Mouse (Mus musculus) forebrain, embryonic 11.5 days (tissue): ENCODE measurements around the gene Cd180. TPM values are rescaled to one million over a fixed set of nuclear protein-coding genes. Genes with fewer than 3 reads are reported as not detected.
"Not testable (repeated sequence)": the region's sequence is repeated elsewhere in the genome, so short reads cannot be mapped to it uniquely, and the experiment has no call there.

Experiments
- ATAC-seq: fragments of 200-750 bp; cut with Nextera tagmentation; replicated peaks from 2 replicates; pipeline ENCODE4 v1.8.0; 2017; ENCODE audit warnings: moderate TSS enrichment; ENCODE audit not compliant: low FRiP score
- DNase-seq: peaks from one replicate; pipeline ENCODE4 v3.0.0-alpha.2; 2017; ENCODE audit warnings: low spot score
- H3K27ac ChIP-seq: fragments of 300-500 bp; sonication (generic); 2 replicates; pipeline ENCODE4 v1.5.1; 2014; ENCODE audit warnings: low read depth, low read length
- H3K27me3 ChIP-seq: fragments of 300-500 bp; sonication (generic); 2 replicates; pipeline ENCODE4 v1.6.1; 2014; ENCODE audit warnings: mild to moderate bottlenecking, low read length, mixed read lengths; ENCODE audit not compliant: control insufficient read depth, insufficient read depth
- H3K36me3 ChIP-seq: fragments of 300-500 bp; sonication (generic); 2 replicates; pipeline ENCODE4 v1.6.1; 2014; ENCODE audit warnings: mild to moderate bottlenecking, low read length, moderate library complexity, mixed read lengths; ENCODE audit not compliant: control insufficient read depth, insufficient read depth
- H3K4me1 ChIP-seq: fragments of 300-500 bp; sonication (generic); replicated peaks from 2 replicates; pipeline ENCODE4 v1.6.1; 2014; ENCODE audit warnings: low read length, mixed read lengths; ENCODE audit not compliant: control insufficient read depth, insufficient read depth
- H3K4me2 ChIP-seq: fragments of 300-500 bp; sonication (generic); 2 replicates; pipeline ENCODE4 v1.6.1; 2014; ENCODE audit warnings: low read depth, mild to moderate bottlenecking, low read length, moderate library complexity, mixed read lengths; ENCODE audit not compliant: severe bottlenecking
- H3K4me3 ChIP-seq: fragments of 300-500 bp; sonication (generic); 2 replicates; pipeline ENCODE4 v1.5.1; 2014; ENCODE audit warnings: low read depth, low read length
- H3K9ac ChIP-seq: fragments of 300-500 bp; sonication (generic); 2 replicates; pipeline ENCODE4 v1.6.1; 2014; ENCODE audit warnings: low read length
- H3K9me3 ChIP-seq: fragments of 300-500 bp; sonication (generic); 2 replicates; pipeline ENCODE4 v1.6.1; 2016; ENCODE audit warnings: low read length, mixed read lengths; ENCODE audit not compliant: control insufficient read depth
- WGBS: fragments of 180-500 bp; shearing (Covaris S2); extraction: QIAGEN DNeasy Blood & Tissue Kit; methylation state at CpG from one replicate; pipeline ENCODE4 v1.1.7; 2014; 5-methylcytosine and 5-hydroxymethylcytosine counted together
- polyA plus RNA-seq: library from polyadenylated mRNA; unstranded; fragments of >200 nt; fragmentation: Nextera tagmentation; extraction: Ambion mirVana; gene quantifications from 2 replicates; pipeline ENCODE4 v1.2.1, GENCODE M21; 2014

The Cd180 gene
- polyA plus RNA-seq, 1 experiment from 2014 or later, result 0.41 TPM

- no peak overlapping the region for H3K9ac ChIP-seq
- no peak overlapping the region for H3K4me3 ChIP-seq
- no peaks in the 10 kb centered on the region for H3K36me3 ChIP-seq
- no peak for DNase-seq
- no peaks in the 10 kb centered on the region for H3K9me3 ChIP-seq
- no peak overlapping the region for H3K27ac ChIP-seq
- ATAC-seq, result no peak
- 92% methylated on average over 3 of the region's 3 CpGs for WGBS
- no peak overlapping the region for H3K4me2 ChIP-seq
- no peaks in the 10 kb centered on the region for H3K27me3 ChIP-seq
- H3K4me1 ChIP-seq, result peaks cover 5% of the 10 kb centered on the region; the same call in 1 of the 2 replicates
Observed at GRCm38 (mm10) chr13:102700744-102701143, 7.4 kb downstream of the Cd180 start.

- H3K27ac ChIP-seq, result no peak overlapping the region
- H3K9ac ChIP-seq, result no peak overlapping the region
- H3K4me1 ChIP-seq, result no peaks in the 10 kb centered on the region
- no peak for DNase-seq
- H3K36me3 ChIP-seq, result no peaks in the 10 kb centered on the region
- 65% methylated on average over 1 of the region's 1 CpGs for WGBS
- H3K9me3 ChIP-seq, result no peaks in the 10 kb centered on the region
- no peak for ATAC-seq
- no peak overlapping the region for H3K4me2 ChIP-seq
- H3K27me3 ChIP-seq, result no peaks in the 10 kb centered on the region
- no peak overlapping the region for H3K4me3 ChIP-seq
Observed at GRCm38 (mm10) chr13:102716973-102717372, 23.6 kb downstream of the Cd180 start.

GRCm38 (mm10) chr13:102725416-102725815 is 32.1 kb downstream of the Cd180 start:
- ATAC-seq (no peak), DNase-seq (no peak)
- H3K4me3 ChIP-seq, result no peak overlapping the region
- no peaks in the 10 kb centered on the region for H3K27me3 ChIP-seq
- H3K9ac ChIP-seq, result no peak overlapping the region
- no peak overlapping the region for H3K27ac ChIP-seq
- H3K4me2 ChIP-seq, result no peak overlapping the region
- no peaks in the 10 kb centered on the region for H3K36me3 ChIP-seq
- H3K9me3 ChIP-seq, result no peaks in the 10 kb centered on the region
- H3K4me1 ChIP-seq, result no peaks in the 10 kb centered on the region

- no peak for DNase-seq
- H3K4me1 ChIP-seq, result no peaks in the 10 kb centered on the region
- H3K9me3 ChIP-seq, result no peaks in the 10 kb centered on the region
- H3K27me3 ChIP-seq, result no peaks in the 10 kb centered on the region
- no peak for ATAC-seq
- no peak overlapping the region for H3K4me2 ChIP-seq
- H3K27ac ChIP-seq, result no peak overlapping the region
- 82% methylated on average over 2 of the region's 2 CpGs for WGBS
- H3K36me3 ChIP-seq, result no peaks in the 10 kb centered on the region
- H3K4me3 ChIP-seq, result no peak overlapping the region
- H3K9ac ChIP-seq, result no peak overlapping the region
Observed at GRCm38 (mm10) chr13:102725906-102726305, 32.5 kb downstream of the Cd180 start.

GRCm38 (mm10) chr13:102726876-102727275 is 33.5 kb downstream of the Cd180 start:
- 74% methylated on average over 1 of the region's 1 CpGs for WGBS
- no peak for DNase-seq
- Histone ChIP-seq H3K27me3 (no peaks in the 10 kb centered on the region), H3K36me3 (no peaks in the 10 kb centered on the region), H3K4me3 (no peak overlapping the region), H3K27ac (no peak overlapping the region), H3K4me2 (no peak overlapping the region), H3K9me3 (no peaks in the 10 kb centered on the region), H3K9ac (no peak overlapping the region), H3K4me1 (no peaks in the 10 kb centered on the region)
- no peak for ATAC-seq

GRCm38 (mm10) chr13:102728035-102728434 is 34.7 kb downstream of the Cd180 start:
- no peaks in the 10 kb centered on the region for H3K9me3 ChIP-seq
- H3K27ac ChIP-seq, result no peak overlapping the region
- DNase-seq (no peak), ATAC-seq (no peak)
- H3K36me3 ChIP-seq, result no peaks in the 10 kb centered on the region
- no peak overlapping the region for H3K4me3 ChIP-seq
- no peaks in the 10 kb centered on the region for H3K27me3 ChIP-seq
- no peak overlapping the region for H3K4me2 ChIP-seq
- H3K9ac ChIP-seq, result no peak overlapping the region
- WGBS, result 77% methylated on average over 3 of the region's 3 CpGs
- no peaks in the 10 kb centered on the region for H3K4me1 ChIP-seq

- not testable (repeated sequence) for ATAC-seq, H3K4me3 ChIP-seq, H3K27me3 ChIP-seq, H3K4me1 ChIP-seq, H3K27ac ChIP-seq, H3K9ac ChIP-seq, DNase-seq, H3K9me3 ChIP-seq, H3K36me3 ChIP-seq, H3K4me2 ChIP-seq
- WGBS, result 69% methylated on average over 7 of the region's 7 CpGs
Observed at GRCm38 (mm10) chr13:102728951-102729350, 35.6 kb downstream of the Cd180 start.

- ATAC-seq (no peak), DNase-seq (no peak)
- H3K9me3 ChIP-seq, result no peaks in the 10 kb centered on the region
- no peak overlapping the region for H3K9ac ChIP-seq
- H3K27ac ChIP-seq, result no peak overlapping the region
- no peak overlapping the region for H3K4me2 ChIP-seq
- H3K27me3 ChIP-seq, result no peaks in the 10 kb centered on the region
- H3K4me1 ChIP-seq, result no peaks in the 10 kb centered on the region
- WGBS, result 73% methylated on average over 2 of the region's 2 CpGs
- no peaks in the 10 kb centered on the region; the same call in 1 of the 2 replicates for H3K36me3 ChIP-seq
- H3K4me3 ChIP-seq, result no peak overlapping the region
Observed at GRCm38 (mm10) chr13:102733063-102733462, 39.7 kb downstream of the Cd180 start.

GRCm38 (mm10) chr13:102737811-102738210 is 44.5 kb downstream of the Cd180 start:
- Histone ChIP-seq H3K4me3 (no peak overlapping the region), H3K4me2 (no peak overlapping the region), H3K36me3 (no peaks in the 10 kb centered on the region; the same call in 1 of the 2 replicates), H3K27ac (no peak overlapping the region), H3K4me1 (no peaks in the 10 kb centered on the region), H3K9ac (no peak overlapping the region), H3K9me3 (no peaks in the 10 kb centered on the region), H3K27me3 (no peaks in the 10 kb centered on the region)
- 92% methylated on average over 7 of the region's 7 CpGs for WGBS
- DNase-seq (no peak), ATAC-seq (no peak)
